Mouse (Mus musculus) ES-E14 (cell line): ENCODE measurements around the gene Lsm4.

Experiments
- CHD2 ChIP-seq: IDR thresholded peaks from 2 replicates; pipeline ENCODE4 v1.6.1; 2014; ENCODE audit warnings: mild to moderate bottlenecking, low read depth, low read length, inconsistent platforms
- MAFK ChIP-seq: IDR thresholded peaks from 2 replicates; pipeline ENCODE4 v1.6.1; 2014; ENCODE audit warnings: mild to moderate bottlenecking, low read depth, low read length, inconsistent platforms; ENCODE audit not compliant: insufficient read depth
- ZNF384 ChIP-seq: IDR thresholded peaks from 2 replicates; pipeline ENCODE4 v1.6.1; 2012; ENCODE audit warnings: low read depth, low read length, inconsistent platforms

DNA sequence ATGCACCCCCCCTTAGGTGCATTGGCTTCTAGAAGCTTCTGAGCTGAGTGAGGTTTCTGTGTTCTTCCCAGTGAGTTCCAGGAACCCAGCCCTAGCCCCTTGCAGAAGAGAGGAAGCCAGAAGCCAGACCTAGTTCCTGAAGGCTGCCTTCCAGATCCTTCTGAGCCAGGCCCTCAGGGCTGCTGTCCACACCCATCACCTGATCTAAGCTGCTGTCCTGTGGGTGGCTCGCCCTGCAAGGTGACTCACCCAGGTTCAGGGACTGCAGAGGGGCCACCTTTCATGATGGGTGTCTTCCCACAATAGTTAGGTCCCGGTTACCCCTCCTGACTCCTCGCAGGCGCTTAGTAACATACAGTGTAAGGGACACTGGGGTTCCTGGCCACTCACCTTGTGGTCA is 6.4 kb downstream of the Lsm4 start:
- TF ChIP-seq MAFK: no peak
- TF ChIP-seq ZNF384: no peak
- TF ChIP-seq CHD2: no peak
